Mouse (Mus musculus): Measurements from ENCODE around the gene Slc39a13. TPM values are rescaled to one million over a fixed set of nuclear protein-coding genes. Genes with fewer than 3 reads are reported as not detected.

Slc39a13 gene
- 16.1 and 18.0 TPM in 2 replicates for polyA plus RNA-seq (2014; fragmentation: Nextera tagmentation; extraction: Ambion mirVana)

DNA sequence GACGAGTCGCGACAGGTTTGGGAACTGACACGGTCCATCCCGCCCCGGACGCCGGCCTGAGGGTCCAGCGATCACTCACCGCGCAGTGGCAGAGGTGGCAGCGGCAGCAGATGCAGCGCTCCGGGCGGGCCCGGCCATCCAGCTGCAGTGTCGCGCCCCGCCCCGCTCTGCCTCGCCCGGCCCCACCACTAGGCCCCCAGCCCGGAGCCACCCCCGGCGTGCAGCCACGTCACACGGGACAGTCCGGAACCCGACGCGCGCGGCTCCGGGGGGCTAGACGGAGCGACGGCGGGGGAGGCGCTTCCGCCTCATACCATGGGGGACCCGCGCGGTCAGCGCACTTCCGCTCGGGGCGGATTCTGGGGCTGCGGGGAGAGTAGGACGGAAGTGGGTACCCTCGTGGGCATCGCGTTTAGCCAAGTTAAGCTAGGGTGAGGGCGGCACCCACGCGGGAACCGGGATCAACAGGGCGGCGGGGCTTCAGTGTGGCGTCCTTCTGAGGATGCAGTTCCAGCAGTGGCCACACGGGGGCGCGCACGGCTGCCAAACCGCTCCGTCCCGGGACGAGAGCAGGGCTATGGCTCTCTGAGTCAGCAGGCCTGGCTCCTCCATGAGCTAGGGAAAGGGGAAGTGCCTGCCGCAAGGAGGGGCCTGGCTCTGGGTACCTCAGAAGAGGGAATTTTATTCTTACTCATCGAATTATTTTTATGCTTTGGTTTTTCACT is at the start of gene Slc39a13:
Slc39a13 (minus strand) TSS at position 342 of the 725 bp plus-strand sequence.
- no peaks in the 10 kb centered on the region for H3K27me3 ChIP-seq (replicated peaks; ENCODE audit: control insufficient read depth, insufficient read depth, low read length)
- WGBS, result 1% methylated on average over 69 of the region's 69 CpGs
- peak within 1 kb of the TSS; percentile 68 for H3K4me3 ChIP-seq (ENCODE audit: low read depth, low read length)
- peak within 1 kb of the TSS; percentile 83 for H3K4me2 ChIP-seq (ENCODE audit: low read length)
- peak; percentile 97 for ATAC-seq
- peak within 1 kb of the TSS; percentile 74 for H3K27ac ChIP-seq (ENCODE audit: low read depth, low read length)
- peak; percentile 95 for DNase-seq (ENCODE audit: low spot score)
- peak within 1 kb of the TSS; percentile 83 for H3K9ac ChIP-seq (ENCODE audit: low read length)
- no peaks in the 10 kb centered on the region for H3K9me3 ChIP-seq (replicated peaks; ENCODE audit: control insufficient read depth, low read length)
- peaks cover 12% of the 10 kb centered on the region; the same call in 1 of the 2 replicates for H3K36me3 ChIP-seq (ENCODE audit: control insufficient read depth, insufficient read depth, low read length)
- H3K4me1 ChIP-seq (ENCODE audit: control insufficient read depth, insufficient read depth, low read length), result peaks cover 13% of the 10 kb centered on the region

DNA sequence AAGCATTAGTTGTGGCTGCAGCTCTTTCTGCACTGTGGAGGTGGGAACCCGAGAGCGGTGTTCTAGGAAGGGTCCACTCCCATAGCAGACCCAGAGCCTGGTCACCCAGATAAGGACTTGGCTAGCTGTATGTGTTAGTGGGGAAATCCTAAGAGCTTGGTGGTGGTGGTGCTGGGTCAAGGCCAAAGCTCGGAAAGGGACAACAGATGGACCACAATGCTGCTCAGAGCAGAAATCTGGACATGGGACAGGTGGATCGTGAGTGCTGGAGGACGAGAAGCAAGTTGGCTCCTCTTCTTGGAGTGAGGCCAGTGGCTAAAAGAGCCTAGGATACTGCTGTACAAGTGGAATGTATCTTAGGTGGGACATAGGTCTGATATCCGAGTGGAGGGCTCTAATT is 49.3 kb upstream of the Slc39a13 start:
- Histone ChIP-seq H3K4me2 (ENCODE audit: low read length) (no peak overlapping the region), H3K9me3 (replicated peaks; ENCODE audit: control insufficient read depth, low read length) (no peaks in the 10 kb centered on the region), H3K4me3 (ENCODE audit: low read depth, low read length) (no peak overlapping the region), H3K36me3 (ENCODE audit: control insufficient read depth, insufficient read depth, low read length) (no peaks in the 10 kb centered on the region), H3K27me3 (replicated peaks; ENCODE audit: control insufficient read depth, insufficient read depth, low read length) (no peaks in the 10 kb centered on the region), H3K9ac (ENCODE audit: low read length) (no peak overlapping the region), H3K4me1 (ENCODE audit: control insufficient read depth, insufficient read depth, low read length) (peaks cover 4% of the 10 kb centered on the region; the same call in 1 of the 2 replicates), H3K27ac (ENCODE audit: low read depth, low read length) (no peak overlapping the region)
- DNase-seq (ENCODE audit: low spot score) (no peak), ATAC-seq (no peak)
- WGBS, result 83% methylated on average over 6 of the region's 6 CpGs

DNA sequence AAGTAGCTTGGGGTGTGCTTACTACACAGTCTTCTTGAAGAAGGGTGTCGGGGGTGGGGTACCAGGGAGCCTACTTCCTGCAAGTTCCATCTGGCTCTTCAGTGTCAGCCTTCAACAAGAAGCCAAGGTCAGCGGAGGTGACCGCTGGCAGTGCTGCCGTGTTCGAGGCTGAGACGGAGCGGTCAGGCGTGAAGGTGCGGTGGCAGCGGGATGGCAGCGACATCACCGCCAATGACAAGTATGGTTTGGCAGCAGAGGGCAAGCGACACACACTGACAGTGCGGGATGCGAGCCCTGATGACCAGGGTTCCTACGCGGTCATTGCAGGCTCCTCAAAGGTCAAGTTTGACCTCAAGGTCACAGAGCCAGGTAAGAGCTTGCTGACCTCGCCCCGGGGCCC is 48.8 kb upstream of the Slc39a13 start:
- H3K9me3 ChIP-seq (replicated peaks; ENCODE audit: control insufficient read depth, low read length), result no peaks in the 10 kb centered on the region
- 91% methylated on average over 19 of the region's 19 CpGs for WGBS

DNA sequence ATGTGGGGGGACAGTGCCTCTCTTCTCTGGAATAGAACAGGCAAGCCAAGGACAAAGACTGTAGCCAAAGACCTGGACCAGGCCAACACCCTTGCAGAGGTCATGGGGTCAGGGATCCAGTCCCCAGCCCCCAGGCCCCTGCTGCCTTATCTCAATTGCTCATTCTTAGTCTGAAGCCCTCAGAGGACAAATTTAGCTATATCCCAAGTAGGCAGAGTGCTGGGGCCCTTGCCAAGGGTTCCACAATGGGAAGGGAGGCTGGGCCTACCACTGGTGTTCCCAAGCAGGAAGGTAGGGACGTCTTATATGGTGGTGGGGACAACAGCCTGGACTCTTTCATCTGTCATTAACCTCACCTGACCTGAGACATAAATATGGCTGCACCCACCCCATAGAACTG is 48.4 kb upstream of the Slc39a13 start:
- no peak overlapping the region for H3K27ac ChIP-seq (ENCODE audit: low read depth, low read length)
- no peak overlapping the region for H3K4me2 ChIP-seq (ENCODE audit: low read length)
- no peaks in the 10 kb centered on the region for H3K36me3 ChIP-seq (ENCODE audit: control insufficient read depth, insufficient read depth, low read length)
- ATAC-seq (no peak), DNase-seq (ENCODE audit: low spot score) (no peak)
- H3K4me1 ChIP-seq (ENCODE audit: control insufficient read depth, insufficient read depth, low read length), result peaks cover 4% of the 10 kb centered on the region; the same call in 1 of the 2 replicates
- no peak overlapping the region for H3K4me3 ChIP-seq (ENCODE audit: low read depth, low read length)
- H3K9me3 ChIP-seq (replicated peaks; ENCODE audit: control insufficient read depth, low read length), result no peaks in the 10 kb centered on the region
- H3K27me3 ChIP-seq (replicated peaks; ENCODE audit: control insufficient read depth, insufficient read depth, low read length), result no peaks in the 10 kb centered on the region
- 89% methylated on average over 1 of the region's 1 CpGs for WGBS
- H3K9ac ChIP-seq (ENCODE audit: low read length), result no peak overlapping the region

More for the DNA sequence above, 48.8 kb upstream of the Slc39a13 start:
- Histone ChIP-seq H3K27me3 (replicated peaks; ENCODE audit: control insufficient read depth, insufficient read depth, low read length) (no peaks in the 10 kb centered on the region), H3K4me3 (ENCODE audit: low read depth, low read length) (no peak overlapping the region), H3K27ac (ENCODE audit: low read depth, low read length) (no peak overlapping the region), H3K4me2 (ENCODE audit: low read length) (no peak overlapping the region), H3K4me1 (ENCODE audit: control insufficient read depth, insufficient read depth, low read length) (peaks cover 4% of the 10 kb centered on the region; the same call in 1 of the 2 replicates), H3K36me3 (ENCODE audit: control insufficient read depth, insufficient read depth, low read length) (no peaks in the 10 kb centered on the region), H3K9ac (ENCODE audit: low read length) (no peak overlapping the region)
- DNase-seq (ENCODE audit: low spot score) (no peak), ATAC-seq (no peak)

DNA sequence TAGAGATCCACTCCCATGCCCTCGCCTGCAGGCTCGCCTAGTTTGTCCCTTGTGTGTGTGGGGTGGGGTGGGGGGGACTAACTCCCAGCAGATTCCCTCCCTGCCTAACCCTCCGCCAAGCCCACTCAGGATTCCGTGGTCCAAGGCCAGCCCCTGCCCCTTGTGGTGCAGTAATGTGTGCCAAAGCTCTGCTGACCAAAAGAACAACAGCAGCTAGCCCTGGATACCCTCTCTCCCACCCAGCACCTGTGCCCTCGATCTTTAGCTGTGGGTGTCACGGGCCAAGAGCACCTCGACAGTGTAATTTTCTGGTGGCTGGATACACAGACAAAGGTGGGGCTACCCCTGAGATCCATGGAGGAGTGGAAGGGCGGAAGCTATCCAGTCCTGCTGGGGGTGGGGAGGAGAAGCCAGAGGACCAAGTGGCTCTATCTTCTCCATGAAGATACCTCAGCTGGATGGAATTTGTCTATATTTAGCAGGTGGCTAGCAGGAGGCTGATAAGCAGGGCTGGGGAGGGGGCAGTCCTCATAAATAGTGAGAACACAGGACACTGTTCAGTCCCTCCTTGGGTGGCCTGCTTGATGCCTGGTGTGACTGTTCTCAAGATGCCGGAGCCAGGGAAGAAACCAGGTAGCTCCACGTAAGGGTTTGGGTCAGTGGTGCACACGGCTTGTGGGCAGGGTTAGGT is 47.5 kb upstream of the Slc39a13 start, which contains the start of gene Mybpc3:
Mybpc3 (plus strand) TSS at position 560 of the 691 bp plus-strand sequence.
- no peak within 1 kb of the TSS for H3K4me3 ChIP-seq (ENCODE audit: low read depth, low read length)
- H3K9me3 ChIP-seq (replicated peaks; ENCODE audit: control insufficient read depth, low read length), result no peaks in the 10 kb centered on the region
- ATAC-seq (no peak), DNase-seq (ENCODE audit: low spot score) (no peak)
- H3K27me3 ChIP-seq (replicated peaks; ENCODE audit: control insufficient read depth, insufficient read depth, low read length), result no peaks in the 10 kb centered on the region
- H3K36me3 ChIP-seq (ENCODE audit: control insufficient read depth, insufficient read depth, low read length), result no peaks in the 10 kb centered on the region
- WGBS, result 80% methylated on average over 11 of the region's 11 CpGs
- no peak within 1 kb of the TSS for H3K27ac ChIP-seq (ENCODE audit: low read depth, low read length)
- no peak within 1 kb of the TSS for H3K4me2 ChIP-seq (ENCODE audit: low read length)
- H3K9ac ChIP-seq (ENCODE audit: low read length), result no peak within 1 kb of the TSS
- peaks cover 4% of the 10 kb centered on the region; the same call in 1 of the 2 replicates for H3K4me1 ChIP-seq (ENCODE audit: control insufficient read depth, insufficient read depth, low read length)

DNA sequence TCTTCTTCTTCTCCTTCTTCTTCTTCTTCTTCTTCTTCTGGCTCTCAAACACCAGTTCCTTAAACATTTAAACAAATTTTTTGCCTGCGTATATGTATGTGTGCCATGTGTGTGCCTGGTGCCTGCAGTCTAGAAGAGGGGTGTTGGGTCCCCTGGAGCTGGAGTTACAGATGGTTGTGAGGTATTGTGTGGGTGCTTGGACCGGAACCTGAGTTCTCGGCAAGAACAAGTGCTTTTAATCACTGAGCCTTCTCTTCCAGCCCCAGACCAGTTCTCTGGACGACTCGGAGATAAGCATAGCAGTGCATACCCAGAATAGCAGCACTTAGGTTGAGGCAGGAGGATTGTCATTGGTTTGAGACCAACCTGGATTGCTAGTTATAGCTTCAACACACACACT is 46.6 kb upstream of the Slc39a13 start:
- no peak overlapping the region for H3K4me2 ChIP-seq (ENCODE audit: low read length)
- ATAC-seq (no peak), DNase-seq (ENCODE audit: low spot score) (no peak)
- H3K9me3 ChIP-seq (replicated peaks; ENCODE audit: control insufficient read depth, low read length), result no peaks in the 10 kb centered on the region
- H3K4me3 ChIP-seq (ENCODE audit: low read depth, low read length), result no peak overlapping the region
- H3K36me3 ChIP-seq (ENCODE audit: control insufficient read depth, insufficient read depth, low read length), result no peaks in the 10 kb centered on the region
- WGBS, result 94% methylated on average over 5 of the region's 5 CpGs
- H3K9ac ChIP-seq (ENCODE audit: low read length), result no peak overlapping the region
- H3K27me3 ChIP-seq (replicated peaks; ENCODE audit: control insufficient read depth, insufficient read depth, low read length), result no peaks in the 10 kb centered on the region
- H3K4me1 ChIP-seq (ENCODE audit: control insufficient read depth, insufficient read depth, low read length), result peaks cover 4% of the 10 kb centered on the region; the same call in 1 of the 2 replicates
- no peak overlapping the region for H3K27ac ChIP-seq (ENCODE audit: low read depth, low read length)

DNA sequence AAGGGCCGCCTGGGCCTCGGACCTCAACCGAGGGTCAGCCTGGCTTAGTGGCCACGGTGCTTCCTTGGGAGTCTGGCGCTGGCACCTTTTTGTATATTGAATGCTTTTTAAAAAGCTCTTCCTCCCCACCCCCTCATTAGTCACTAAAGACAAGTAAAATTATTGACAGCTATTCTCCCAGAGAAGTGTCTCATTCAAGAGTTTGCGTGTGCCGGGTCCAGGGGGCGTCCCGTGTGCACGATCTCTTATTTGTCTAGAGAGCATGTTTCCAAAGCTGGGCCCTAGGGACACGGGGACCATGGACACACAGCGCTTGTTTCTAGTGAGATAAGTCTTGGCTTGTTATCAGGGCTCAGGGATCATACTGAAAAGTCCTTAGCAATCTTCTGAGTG is 45.4 kb upstream of the Slc39a13 start:
- Histone ChIP-seq H3K4me3 (ENCODE audit: low read depth, low read length) (peak overlapping the region; percentile 23), H3K9me3 (replicated peaks; ENCODE audit: control insufficient read depth, low read length) (no peaks in the 10 kb centered on the region), H3K4me1 (ENCODE audit: control insufficient read depth, insufficient read depth, low read length) (peaks cover 4% of the 10 kb centered on the region; the same call in 1 of the 2 replicates), H3K4me2 (ENCODE audit: low read length) (peak overlapping the region; percentile 61), H3K27me3 (replicated peaks; ENCODE audit: control insufficient read depth, insufficient read depth, low read length) (no peaks in the 10 kb centered on the region), H3K36me3 (ENCODE audit: control insufficient read depth, insufficient read depth, low read length) (no peaks in the 10 kb centered on the region), H3K27ac (ENCODE audit: low read depth, low read length) (no peak overlapping the region), H3K9ac (ENCODE audit: low read length) (peak overlapping the region; percentile 47; the same call in 1 of the 2 replicates)
- no peak for DNase-seq (ENCODE audit: low spot score)
- no peak for ATAC-seq
- WGBS, result 32% methylated on average over 12 of the region's 12 CpGs

DNA sequence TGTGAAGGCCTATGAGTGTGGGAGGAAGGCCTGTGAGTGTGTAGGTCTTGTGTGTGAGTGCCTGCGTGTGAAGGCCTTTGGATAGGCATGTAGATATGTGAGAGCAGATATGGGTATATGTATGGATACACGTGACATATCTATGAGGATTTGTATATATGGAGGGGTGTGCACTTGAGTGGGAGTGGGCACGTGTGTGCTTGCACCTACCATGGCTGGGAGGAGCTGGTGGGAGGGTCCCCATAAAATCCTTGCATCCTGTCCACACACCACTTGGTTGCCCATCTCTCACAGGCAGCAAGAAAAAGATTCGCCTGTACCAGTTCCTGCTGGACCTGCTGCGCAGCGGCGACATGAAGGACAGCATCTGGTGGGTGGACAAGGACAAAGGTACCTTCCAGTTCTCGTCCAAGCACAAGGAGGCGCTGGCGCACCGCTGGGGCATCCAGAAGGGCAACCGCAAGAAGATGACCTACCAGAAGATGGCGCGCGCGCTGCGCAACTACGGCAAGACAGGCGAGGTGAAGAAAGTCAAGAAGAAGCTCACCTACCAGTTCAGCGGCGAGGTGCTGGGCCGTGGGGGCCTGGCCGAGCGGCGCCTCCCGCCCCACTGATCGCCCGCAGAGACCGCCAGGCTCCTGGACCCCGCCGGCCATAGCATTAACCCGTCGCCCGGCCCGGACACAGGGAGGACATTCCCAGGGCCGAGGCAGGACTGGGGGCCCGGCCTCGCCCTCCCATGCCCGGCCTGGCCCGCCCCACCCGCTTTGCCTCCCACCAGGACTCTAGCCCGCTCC is 44.8 kb upstream of the Slc39a13 start:
- Histone ChIP-seq H3K36me3 (ENCODE audit: control insufficient read depth, insufficient read depth, low read length) (no peaks in the 10 kb centered on the region), H3K9ac (ENCODE audit: low read length) (peak overlapping the region; percentile 47; the same call in 1 of the 2 replicates), H3K4me3 (ENCODE audit: low read depth, low read length) (peak overlapping the region; percentile 23), H3K4me1 (ENCODE audit: control insufficient read depth, insufficient read depth, low read length) (peaks cover 4% of the 10 kb centered on the region; the same call in 1 of the 2 replicates), H3K27ac (ENCODE audit: low read depth, low read length) (no peak overlapping the region), H3K4me2 (ENCODE audit: low read length) (peak overlapping the region; percentile 61), H3K9me3 (replicated peaks; ENCODE audit: control insufficient read depth, low read length) (no peaks in the 10 kb centered on the region), H3K27me3 (replicated peaks; ENCODE audit: control insufficient read depth, insufficient read depth, low read length) (no peaks in the 10 kb centered on the region)
- 6% methylated on average over 42 of the region's 42 CpGs for WGBS
- DNase-seq (ENCODE audit: low spot score), result peak; percentile 87
- peak; percentile 80 for ATAC-seq

Measured in forebrain, embryonic 14.5 days (tissue).